Mouse (Mus musculus) heart, postnatal 0 days (tissue): ENCODE results near the gene Bdkrb1.

Source experiments
- CTCF ChIP-seq: IDR thresholded peaks from 2 replicates; pipeline ENCODE4 v1.5.1; 2016; ENCODE audit warnings: antibody characterized with exemption, control low read depth, low read depth
- EP300 ChIP-seq: IDR thresholded peaks from 2 replicates; pipeline ENCODE4 v1.6.1; 2016; ENCODE audit warnings: antibody characterized with exemption, low read depth

DNA sequence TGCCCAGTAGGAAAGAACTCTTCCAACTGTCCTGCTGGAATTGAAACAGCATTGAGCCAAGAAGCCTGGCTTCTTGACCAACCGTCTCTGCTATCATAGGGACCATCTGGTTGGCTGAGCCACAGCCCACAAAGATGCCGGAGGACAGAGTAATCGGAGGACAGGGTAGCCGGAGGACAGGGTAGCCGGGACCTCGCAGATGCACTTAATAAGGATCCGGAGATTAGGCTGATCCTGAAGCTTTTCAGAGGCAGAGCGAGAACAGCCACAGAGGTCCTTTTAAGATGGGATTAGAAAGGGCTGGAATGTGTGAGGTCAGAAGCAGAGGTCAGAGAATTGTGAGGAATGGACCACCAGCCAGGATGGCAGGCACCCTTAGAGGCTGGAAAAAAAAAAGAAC, 2.3 kb downstream of the Bdkrb1 start:
- TF ChIP-seq CTCF = no peak
- no peak for TF ChIP-seq EP300
